Mouse (Mus musculus): ENCODE measurements around the gene Ackr4. TPM values are rescaled to one million over a fixed set of nuclear protein-coding genes. Genes with fewer than 3 reads are reported as not detected.

The Ackr4 gene
- polyA plus RNA-seq, 1 experiment, result 0.11 TPM

GRCm38 (mm10) chr9:104140351-104140750, 13.6 kb upstream of the Ackr4 start:
- Histone ChIP-seq H3K79me2 (ENCODE audit: control insufficient read depth, insufficient read depth) (no peaks in the 10 kb centered on the region), H3K27me3 (ENCODE audit: control insufficient read depth, insufficient read depth, insufficient read length) (no peaks in the 10 kb centered on the region), H3ac (ENCODE audit: control insufficient read depth, insufficient read length) (no peak overlapping the region), H3K4me3 (no peak overlapping the region), H3K36me3 (ENCODE audit: control insufficient read depth, insufficient read depth) (no peaks in the 10 kb centered on the region), H3K4me2 (ENCODE audit: low read depth) (no peak overlapping the region)
- TF ChIP-seq MYOG (IDR thresholded peaks at IDR 0.05; ENCODE audit: control insufficient read depth in 1 of 3, insufficient read depth in 1 of 3, insufficient read length in 2 of 3, low read depth in 2 of 3) (no peak), CEBPB (IDR thresholded peaks at IDR 0.05; ENCODE audit: insufficient read depth, poor library complexity, severe bottlenecking) (no peak), POLR2AphosphoS2 (IDR thresholded peaks at IDR 0.05; ENCODE audit: insufficient read length, low read depth) (no peak), MYOD1 (IDR thresholded peaks at IDR 0.05; ENCODE audit: control insufficient read depth in 1 of 3, insufficient read length in 2 of 3, low read depth in 2 of 3) (no peak), TCF12 (IDR thresholded peaks at IDR 0.05; ENCODE audit: insufficient read depth, poor library complexity, severe bottlenecking) (no peak), USF1 (IDR thresholded peaks at IDR 0.05; ENCODE audit: low read depth) (no peak), E2F4 (IDR thresholded peaks at IDR 0.05; ENCODE audit: insufficient read depth) (no peak)

DNA sequence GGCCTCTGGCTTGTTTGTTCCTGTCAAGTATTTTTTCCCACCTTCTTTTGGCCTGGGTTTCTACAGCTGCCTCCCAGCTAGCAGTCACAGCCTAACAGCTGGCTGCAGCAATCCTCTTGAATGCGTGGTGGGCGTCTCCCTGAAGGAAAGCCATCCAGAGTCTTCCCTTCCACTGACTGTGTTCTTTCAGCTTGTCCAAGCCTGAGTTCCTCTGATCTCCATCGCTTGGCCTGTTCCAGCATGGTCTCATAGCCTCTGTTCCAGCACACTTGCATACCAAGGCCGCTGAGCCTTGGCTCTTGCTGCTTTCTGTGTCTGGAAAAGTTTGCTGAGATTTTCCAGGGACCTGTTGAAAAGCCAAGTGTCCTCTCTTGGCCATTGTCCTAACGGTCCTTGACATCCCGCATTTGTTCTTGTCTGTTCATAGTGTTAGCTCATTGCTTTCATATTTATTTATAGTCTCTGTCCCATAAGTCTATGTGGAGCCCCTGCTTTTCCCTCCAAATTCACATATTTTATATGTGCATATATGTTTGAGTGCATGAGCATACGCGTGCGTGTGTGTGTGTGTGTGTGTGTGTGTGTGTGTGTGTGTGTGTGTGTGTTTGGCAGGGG, 3.5 kb upstream of the Ackr4 start:
- no peak overlapping the region for H3ac ChIP-seq (ENCODE audit: control insufficient read depth, insufficient read length)
- H3K4me2 ChIP-seq (ENCODE audit: low read depth), result no peak overlapping the region
- H3K27me3 ChIP-seq (ENCODE audit: control insufficient read depth, insufficient read depth, insufficient read length), result no peaks in the 10 kb centered on the region
- TF ChIP-seq CEBPB (IDR thresholded peaks at IDR 0.05; ENCODE audit: insufficient read depth, poor library complexity, severe bottlenecking) (no peak), POLR2AphosphoS2 (IDR thresholded peaks at IDR 0.05; ENCODE audit: insufficient read length, low read depth) (no peak), POLR2A (IDR thresholded peaks at IDR 0.05; ENCODE audit: insufficient read length, low read depth) (no peak), USF1 (IDR thresholded peaks at IDR 0.05; ENCODE audit: low read depth) (no peak), SRF (IDR thresholded peaks at IDR 0.05; ENCODE audit: control insufficient read depth, insufficient read length, low read depth) (no peak), TCF12 (IDR thresholded peaks at IDR 0.05; ENCODE audit: insufficient read depth, poor library complexity, severe bottlenecking) (no peak), TCF3 (IDR thresholded peaks at IDR 0.05; ENCODE audit: insufficient read length, low read depth) (no peak), REST (IDR thresholded peaks at IDR 0.05; ENCODE audit: insufficient read depth, insufficient read length) (no peak), E2F4 (IDR thresholded peaks at IDR 0.05; ENCODE audit: insufficient read depth) (no peak), MAX (IDR thresholded peaks at IDR 0.05; ENCODE audit: low read depth) (no peak), MYOG (IDR thresholded peaks at IDR 0.05; ENCODE audit: control insufficient read depth in 1 of 3, insufficient read depth in 1 of 3, insufficient read length in 2 of 3, low read depth in 2 of 3) (no peak), MYOD1 (IDR thresholded peaks at IDR 0.05; ENCODE audit: control insufficient read depth in 1 of 3, insufficient read length in 2 of 3, low read depth in 2 of 3) (no peak)
- H3K36me3 ChIP-seq (ENCODE audit: control insufficient read depth, insufficient read depth), result no peaks in the 10 kb centered on the region
- no peaks in the 10 kb centered on the region for H3K79me2 ChIP-seq (ENCODE audit: control insufficient read depth, insufficient read depth)
- H3K4me3 ChIP-seq, result no peak overlapping the region

DNA sequence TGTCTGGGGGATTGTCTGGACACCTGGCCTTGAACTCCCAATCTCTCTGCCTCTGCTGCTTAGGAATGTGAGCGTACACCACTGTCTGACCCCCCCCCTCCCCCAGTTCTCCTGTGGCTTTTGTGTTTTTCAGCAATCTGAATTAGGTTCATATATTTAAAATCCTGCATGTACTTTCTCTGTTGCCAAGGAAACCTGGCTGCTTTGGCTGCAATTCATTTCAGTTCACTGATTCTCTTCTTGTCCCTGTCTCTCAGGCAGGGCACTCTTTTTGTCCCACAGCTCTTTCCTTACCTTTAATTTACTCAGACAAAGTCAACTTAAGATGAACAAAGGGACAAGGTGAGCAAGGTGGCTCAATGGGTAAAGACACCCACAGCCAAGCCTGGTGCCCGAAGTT, 1.4 kb upstream of the Ackr4 start:
- Histone ChIP-seq H3K36me3 (ENCODE audit: control insufficient read depth, insufficient read depth) (no peaks in the 10 kb centered on the region), H3K27me3 (ENCODE audit: control insufficient read depth, insufficient read depth, insufficient read length) (no peaks in the 10 kb centered on the region), H3ac (ENCODE audit: control insufficient read depth, insufficient read length) (no peak overlapping the region), H3K79me2 (ENCODE audit: control insufficient read depth, insufficient read depth) (no peaks in the 10 kb centered on the region), H3K4me2 (ENCODE audit: low read depth) (no peak overlapping the region), H3K4me3 (no peak overlapping the region)
- TF ChIP-seq SRF (IDR thresholded peaks at IDR 0.05; ENCODE audit: control insufficient read depth, insufficient read length, low read depth) (no peak), TCF12 (IDR thresholded peaks at IDR 0.05; ENCODE audit: insufficient read depth, poor library complexity, severe bottlenecking) (no peak), REST (IDR thresholded peaks at IDR 0.05; ENCODE audit: insufficient read depth, insufficient read length) (no peak), MAX (IDR thresholded peaks at IDR 0.05; ENCODE audit: low read depth) (no peak), E2F4 (IDR thresholded peaks at IDR 0.05; ENCODE audit: insufficient read depth) (no peak), MYOG (IDR thresholded peaks at IDR 0.05; ENCODE audit: control insufficient read depth in 1 of 3, insufficient read depth in 1 of 3, insufficient read length in 2 of 3, low read depth in 2 of 3) (no peak), MYOD1 (IDR thresholded peaks at IDR 0.05; ENCODE audit: control insufficient read depth in 1 of 3, insufficient read length in 2 of 3, low read depth in 2 of 3) (no peak), TCF3 (IDR thresholded peaks at IDR 0.05; ENCODE audit: insufficient read length, low read depth) (no peak), USF1 (IDR thresholded peaks at IDR 0.05; ENCODE audit: low read depth) (no peak)

DNA sequence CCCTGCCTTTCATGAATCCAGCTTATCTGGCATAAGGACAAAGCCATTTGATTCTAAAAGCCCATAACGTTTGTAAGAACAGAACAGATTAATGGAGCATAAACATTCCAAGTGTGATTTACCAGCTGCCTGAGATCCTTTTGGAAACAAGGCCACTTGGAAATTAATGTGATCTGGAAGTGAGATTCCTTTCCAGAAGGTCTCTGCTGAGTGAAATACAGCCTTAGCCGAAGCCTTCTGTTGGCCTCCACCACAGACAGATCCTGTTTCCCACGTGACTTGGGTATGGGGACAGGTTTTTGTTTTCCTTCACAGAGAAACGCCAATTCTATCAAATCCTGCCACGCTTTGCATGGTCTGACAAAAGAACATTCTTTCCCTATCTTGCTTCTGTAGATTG, 3.1 kb downstream of the Ackr4 start:
- Histone ChIP-seq H3K36me3 (ENCODE audit: control insufficient read depth, insufficient read depth) (no peaks in the 10 kb centered on the region), H3K27me3 (ENCODE audit: control insufficient read depth, insufficient read depth, insufficient read length) (no peaks in the 10 kb centered on the region), H3K79me2 (ENCODE audit: control insufficient read depth, insufficient read depth) (no peaks in the 10 kb centered on the region), H3ac (ENCODE audit: control insufficient read depth, insufficient read length) (no peak overlapping the region), H3K4me3 (no peak overlapping the region), H3K4me2 (ENCODE audit: low read depth) (no peak overlapping the region)
- TF ChIP-seq TCF12 (IDR thresholded peaks at IDR 0.05; ENCODE audit: insufficient read depth, poor library complexity, severe bottlenecking) (no peak), REST (IDR thresholded peaks at IDR 0.05; ENCODE audit: insufficient read depth, insufficient read length) (no peak), SRF (IDR thresholded peaks at IDR 0.05; ENCODE audit: control insufficient read depth, insufficient read length, low read depth) (no peak), MAX (IDR thresholded peaks at IDR 0.05; ENCODE audit: low read depth) (no peak), USF1 (IDR thresholded peaks at IDR 0.05; ENCODE audit: low read depth) (no peak), E2F4 (IDR thresholded peaks at IDR 0.05; ENCODE audit: insufficient read depth) (no peak), POLR2AphosphoS2 (IDR thresholded peaks at IDR 0.05; ENCODE audit: insufficient read length, low read depth) (no peak), MYOG (IDR thresholded peaks at IDR 0.05; ENCODE audit: control insufficient read depth in 1 of 3, insufficient read depth in 1 of 3, insufficient read length in 2 of 3, low read depth in 2 of 3) (no peak), POLR2A (IDR thresholded peaks at IDR 0.05; ENCODE audit: insufficient read length, low read depth) (no peak), MYOD1 (IDR thresholded peaks at IDR 0.05; ENCODE audit: control insufficient read depth in 1 of 3, insufficient read length in 2 of 3, low read depth in 2 of 3) (no peak)

GRCm38 (mm10) chr9:104123101-104123500, 3.6 kb downstream of the Ackr4 start:
- TF ChIP-seq MAX (IDR thresholded peaks at IDR 0.05; ENCODE audit: low read depth) (no peak), POLR2A (IDR thresholded peaks at IDR 0.05; ENCODE audit: insufficient read length, low read depth) (no peak)
- no peak overlapping the region for H3K4me3 ChIP-seq
- H3K4me2 ChIP-seq (ENCODE audit: low read depth), result no peak overlapping the region
- H3K79me2 ChIP-seq (ENCODE audit: control insufficient read depth, insufficient read depth), result no peaks in the 10 kb centered on the region
- no peaks in the 10 kb centered on the region for H3K36me3 ChIP-seq (ENCODE audit: control insufficient read depth, insufficient read depth)
- H3ac ChIP-seq (ENCODE audit: control insufficient read depth, insufficient read length), result no peak overlapping the region
- H3K27me3 ChIP-seq (ENCODE audit: control insufficient read depth, insufficient read depth, insufficient read length), result no peaks in the 10 kb centered on the region

Data from myocyte (in vitro differentiated cells).